Mouse (Mus musculus) kidney, postnatal 4 days (tissue): ENCODE data around the gene Polr3g.
"Not testable (repeated sequence)": the region's sequence is repeated elsewhere in the genome, so short reads cannot be mapped to it uniquely, and the experiment has no call there.

Source experiments
- DNase-seq, 2 experiments: peaks; one replicate each; pipeline ENCODE4 v3.0.0; 2021; ENCODE audit warnings: mixed read lengths in 2 of 2

Polr3g gene

GRCm38 (mm10) chr13:81684884-81685283, 25.9 kb downstream of the Polr3g start:
- no peak for DNase-seq

DNA sequence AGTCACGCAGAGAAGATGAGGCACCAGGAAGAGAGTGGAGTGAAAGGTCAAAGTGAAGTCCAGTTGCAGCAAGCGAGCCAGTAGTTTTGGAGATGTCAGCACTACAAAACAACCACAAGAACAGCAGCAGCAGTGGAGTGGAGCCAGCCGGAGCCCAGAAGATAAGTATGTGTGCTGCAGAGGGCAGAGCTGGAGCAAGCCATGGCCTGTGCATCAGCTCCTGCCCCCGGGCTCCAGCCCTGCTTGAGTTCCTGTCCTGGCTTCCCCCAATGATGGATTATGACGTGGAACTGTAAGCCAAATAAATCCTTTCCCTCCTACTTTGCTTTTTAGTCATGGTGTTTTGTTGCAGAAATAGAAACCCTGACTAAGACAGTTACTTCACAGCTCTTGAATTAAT, 26.6 kb downstream of the Polr3g start:
- no peak for DNase-seq

- no peak for DNase-seq
Observed at GRCm38 (mm10) chr13:81683107-81683506, 27.7 kb downstream of the Polr3g start.

DNA sequence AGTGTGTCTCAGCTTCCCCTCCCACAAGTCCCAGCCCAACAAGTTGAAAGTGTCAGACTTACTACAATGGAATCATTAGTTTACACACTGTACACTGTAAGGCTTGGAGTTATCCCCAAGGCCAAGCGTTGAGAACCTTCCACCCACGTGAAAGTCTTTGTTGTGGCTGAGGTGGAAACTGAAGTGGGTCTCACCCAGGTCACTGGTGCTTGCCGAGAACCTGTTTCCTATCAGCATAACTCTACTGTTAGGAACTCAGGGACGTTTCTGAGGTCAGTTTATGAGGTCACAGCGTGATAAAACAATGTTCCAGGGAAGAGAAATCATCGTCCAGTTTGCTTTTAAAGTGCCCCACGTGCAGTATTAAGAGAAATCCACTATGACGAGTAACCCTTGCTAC, 35.5 kb downstream of the Polr3g start:
- DNase-seq: no peak

DNA sequence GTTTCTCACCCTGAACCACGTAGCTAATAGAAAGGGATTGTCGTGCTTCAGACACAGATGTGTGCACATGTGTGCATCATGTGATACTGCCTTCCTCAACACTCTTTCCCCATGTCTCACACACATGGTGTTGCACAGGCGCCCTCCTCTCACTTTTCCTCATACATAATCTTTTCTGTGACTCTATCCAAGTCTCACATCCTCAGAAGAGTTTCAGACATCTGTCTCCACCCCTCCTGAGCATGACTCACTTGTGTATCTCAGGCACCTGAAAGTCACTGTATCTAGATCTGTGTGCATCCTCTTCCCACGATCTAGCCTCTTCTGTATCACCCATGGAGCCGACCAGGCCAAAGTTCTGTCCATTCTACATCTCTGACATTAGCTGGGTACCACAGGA, 43.1 kb downstream of the Polr3g start:
- no peak for DNase-seq

DNA sequence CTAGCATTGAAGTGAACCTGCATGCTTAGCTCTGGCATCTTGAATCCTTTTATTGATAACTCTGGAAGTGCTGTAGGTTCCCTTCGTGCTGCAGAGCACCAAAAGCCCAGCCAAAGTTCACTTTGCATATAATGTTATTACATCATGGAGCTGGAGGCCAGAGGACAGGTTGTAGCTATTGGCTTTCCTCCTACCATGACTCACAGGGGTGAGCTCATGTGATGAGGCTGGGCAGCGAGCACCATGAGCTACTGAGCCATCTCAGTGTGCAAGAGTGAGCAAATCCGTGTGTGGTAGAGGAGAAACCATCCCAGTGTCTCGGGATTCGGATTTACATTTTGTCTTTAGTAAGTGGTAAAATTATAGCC, 46.5 kb downstream of the Polr3g start:
- DNase-seq: no peak

- DNase-seq: no peak
Observed at GRCm38 (mm10) chr13:81663566-81664330, 47.1 kb downstream of the Polr3g start.

GRCm38 (mm10) chr13:81658053-81658752, 52.6 kb downstream of the Polr3g start:
- DNase-seq: no peak

DNA sequence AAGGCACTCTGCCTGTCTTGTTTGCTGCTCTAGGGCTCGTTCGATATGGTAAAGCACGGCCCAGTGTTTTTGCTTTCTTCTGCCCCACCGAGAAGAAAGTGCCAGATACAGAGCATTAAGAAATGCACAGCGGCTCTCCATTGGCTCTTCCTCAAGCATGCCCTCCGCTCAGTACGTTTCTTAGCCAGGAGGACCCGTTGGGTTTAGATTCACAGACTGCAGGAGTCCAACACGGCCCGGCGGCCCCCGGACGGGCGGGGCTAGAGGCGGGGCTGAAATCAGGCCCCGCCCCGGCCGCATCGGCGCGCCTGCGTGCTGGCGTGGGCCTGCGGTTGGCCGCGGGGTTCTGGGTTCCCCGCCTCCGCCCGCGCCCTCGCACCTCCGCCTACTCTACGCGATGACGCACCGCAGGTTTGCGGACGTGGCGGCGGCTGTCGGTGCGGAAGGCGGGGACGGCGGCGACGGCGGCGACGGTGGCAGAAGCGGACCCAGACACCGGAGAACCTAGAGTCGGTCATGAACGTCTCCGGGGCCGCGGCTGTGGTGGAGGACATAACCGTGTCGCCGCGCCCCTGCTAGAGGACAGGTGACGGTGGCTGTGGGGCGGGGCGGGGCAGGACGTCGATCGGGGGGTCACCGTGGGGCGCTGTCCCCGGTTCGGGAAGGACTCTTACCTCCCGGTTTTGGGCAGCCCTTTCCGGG, 53.3 kb downstream of the Polr3g start, which contains the start of gene Lysmd3:
Gene Lysmd3 (plus strand): TSS at position 313 of the 702 bp plus-strand sequence.
- DNase-seq: peak; percentile 95 to 97

- no peak for DNase-seq
Observed at GRCm38 (mm10) chr13:81657008-81657350, 53.8 kb downstream of the Polr3g start.

GRCm38 (mm10) chr13:81656091-81656850, 54.5 kb downstream of the Polr3g start:
- DNase-seq: peak in 1 of 2 experiments; percentile 17

DNA sequence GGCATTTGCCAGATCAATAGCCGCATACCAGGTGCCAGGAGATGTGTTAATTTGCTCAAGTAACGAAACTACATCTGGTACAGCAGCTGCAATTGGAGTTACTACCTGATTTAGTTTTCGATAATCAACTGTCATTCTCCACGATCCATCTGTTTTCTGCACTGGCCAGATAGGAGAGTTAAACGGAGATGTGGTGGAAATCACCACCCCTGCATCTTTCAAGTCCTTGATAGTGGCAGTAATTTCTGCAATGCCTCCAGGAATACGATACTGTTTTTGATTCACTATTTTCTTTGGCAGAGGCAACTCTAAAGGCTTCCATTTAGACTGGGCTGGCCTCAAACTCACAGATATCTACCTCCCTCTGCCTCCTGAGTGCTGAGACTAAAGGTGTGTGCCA, 60.4 kb downstream of the Polr3g start:
- not testable (repeated sequence) for DNase-seq

GRCm38 (mm10) chr13:81646348-81646747, 64.5 kb downstream of the Polr3g start:
- no peak for DNase-seq

DNA sequence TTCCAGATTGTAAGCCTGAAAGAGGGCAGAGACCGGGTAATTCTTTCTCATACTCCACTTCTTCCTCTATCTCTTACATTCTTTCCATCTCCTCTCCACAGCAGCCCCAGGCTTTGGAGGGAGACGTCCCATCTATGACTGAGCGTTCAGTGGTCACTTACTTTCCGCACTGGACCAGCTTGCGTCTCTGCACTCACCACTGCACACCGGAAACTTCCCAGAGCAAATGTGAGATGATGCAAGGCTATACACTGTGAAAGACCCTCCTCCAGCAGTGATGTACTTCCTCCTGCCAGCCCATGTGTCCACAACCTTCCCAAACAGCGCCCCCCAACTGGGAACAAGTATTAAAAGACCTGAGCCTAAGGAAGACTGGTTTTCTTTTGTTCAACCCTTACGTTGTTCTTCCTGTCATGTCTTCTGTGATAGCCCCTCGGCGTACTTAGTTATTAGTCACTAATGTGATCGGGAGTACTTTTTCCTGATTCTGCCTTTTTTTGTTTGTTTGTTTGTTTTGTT, 66.7 kb downstream of the Polr3g start:
- no peak for DNase-seq

DNA sequence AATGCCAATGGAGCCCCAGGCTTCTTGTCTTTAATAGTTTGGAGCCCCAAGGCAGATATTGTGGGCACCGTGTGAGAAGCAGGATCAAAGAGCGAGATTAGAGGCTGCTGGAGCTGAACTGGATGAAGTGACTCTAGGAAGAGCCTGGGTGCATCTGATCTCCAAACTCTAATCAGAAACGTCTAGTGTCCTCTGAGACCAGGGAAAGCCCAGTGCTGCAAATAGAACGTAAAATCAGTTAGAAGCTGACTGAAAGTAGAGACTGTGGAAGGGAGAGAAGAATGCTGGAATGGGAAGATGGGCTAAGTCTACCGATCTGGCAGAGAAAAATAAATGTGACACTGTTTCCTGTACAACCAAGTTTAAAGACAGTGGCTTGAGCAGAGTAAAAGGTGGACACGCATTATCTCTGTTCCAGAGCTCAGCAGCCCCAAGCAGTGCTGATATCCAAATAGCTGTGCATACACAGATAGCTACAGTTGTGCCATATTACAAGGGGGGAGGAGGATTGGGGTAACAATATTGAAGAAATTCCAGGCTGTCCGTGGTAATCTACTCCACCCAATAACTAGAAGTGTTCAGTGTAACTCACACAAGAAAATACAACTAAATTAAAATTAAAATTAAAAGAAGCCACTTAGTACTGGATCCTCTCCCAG, 68.2 kb downstream of the Polr3g start:
- no peak for DNase-seq

- peak; percentile 67 to 69 for DNase-seq
Observed at GRCm38 (mm10) chr13:81641289-81642045, 69.3 kb downstream of the Polr3g start.

DNA sequence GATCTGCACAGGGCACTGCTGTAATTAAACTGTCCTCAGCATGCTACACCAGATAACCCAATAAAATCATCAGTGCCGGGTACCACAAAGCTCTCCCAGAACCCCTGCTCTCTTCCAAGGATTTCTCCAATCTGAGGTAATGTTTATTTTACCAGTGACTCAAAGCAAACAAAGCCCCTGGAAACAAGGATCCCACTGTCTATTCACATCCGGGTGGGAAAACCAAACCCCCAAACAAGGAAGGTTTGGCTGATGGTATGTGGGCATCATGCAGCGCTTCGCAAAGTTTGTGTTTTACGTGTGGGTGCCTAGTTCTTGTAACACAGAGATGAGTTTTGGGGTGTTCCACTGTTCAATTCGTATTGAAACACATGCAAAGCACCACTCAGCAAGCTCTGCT, 69.9 kb downstream of the Polr3g start:
- no peak for DNase-seq

DNA sequence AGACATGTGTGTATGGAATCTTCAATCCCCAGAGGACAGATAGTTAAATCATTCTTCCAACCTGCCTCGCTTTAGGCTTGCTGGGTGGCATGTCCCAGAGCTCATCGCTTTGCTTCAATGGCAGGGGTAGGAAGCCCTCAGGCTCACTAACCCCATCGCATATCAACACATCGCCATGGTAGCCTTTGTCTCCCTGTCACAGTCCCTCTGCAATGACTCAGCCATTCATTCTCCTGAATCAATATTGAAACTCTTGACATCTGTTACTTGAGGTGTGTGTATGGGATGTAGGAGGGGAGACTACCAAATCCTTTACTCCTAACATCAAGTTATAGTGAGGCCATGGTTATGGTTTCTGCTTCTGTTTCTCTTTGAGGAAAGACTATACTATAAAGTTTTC, 71.2 kb downstream of the Polr3g start:
- DNase-seq: no peak

GRCm38 (mm10) chr13:81632720-81633415, 77.9 kb downstream of the Polr3g start, which contains the start of gene Adgrv1:
TSS of gene Adgrv1 (minus strand) at chr13:81633154.
- DNase-seq: peak; percentile 81 to 91

- DNase-seq: no peak
Observed at GRCm38 (mm10) chr13:81630566-81630965, 80.2 kb downstream of the Polr3g start.

- peak in 1 of 2 experiments; percentile 6 for DNase-seq
Observed at GRCm38 (mm10) chr13:81629395-81629794, 81.4 kb downstream of the Polr3g start.
